Mouse (Mus musculus): ENCODE data around the gene Gcnt2.

The Gcnt2 gene

GRCm38 (mm10) chr13:40913395-40914018, 54.0 kb downstream of the Gcnt2 start:
- TF ChIP-seq GATA4 (IDR thresholded peaks at IDR 0.05; ENCODE audit: insufficient replicate concordance, low read length), result no peak; the same call in 1 of the 2 replicates

DNA sequence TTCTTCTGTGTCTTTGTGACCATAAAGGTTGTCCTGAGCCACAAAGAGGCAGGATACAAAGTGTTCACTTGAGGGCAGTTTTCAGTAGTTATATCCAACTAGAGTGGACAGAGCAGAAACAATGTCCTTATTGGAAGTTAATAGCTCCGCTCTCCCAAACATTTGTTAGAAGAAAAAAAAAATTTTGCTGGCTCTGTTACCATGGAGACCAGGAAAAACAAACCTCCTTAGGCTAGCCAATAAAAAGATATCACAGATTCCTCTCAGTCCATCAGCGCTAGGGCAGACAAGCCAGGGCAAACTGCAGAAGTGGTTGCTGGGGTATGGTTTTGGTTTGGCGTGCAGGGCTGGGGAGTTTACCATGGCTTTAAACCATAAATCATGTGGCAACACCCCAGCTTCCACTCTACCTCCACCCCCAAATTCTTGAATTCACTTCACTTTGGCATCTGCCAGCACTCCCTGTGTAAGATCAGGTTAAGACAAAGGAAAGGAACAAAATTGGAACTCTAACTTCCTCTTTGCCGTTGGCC, 54.6 kb downstream of the Gcnt2 start:
- TF ChIP-seq GATA4 (IDR thresholded peaks at IDR 0.05; ENCODE audit: insufficient replicate concordance, low read length), result no peak

- no peak for TF ChIP-seq GATA4 (IDR thresholded peaks at IDR 0.05; ENCODE audit: insufficient replicate concordance, low read length)
These were observed 57.0 kb downstream of the Gcnt2 start for GRCm38 (mm10) chr13:40916321-40917160.

DNA sequence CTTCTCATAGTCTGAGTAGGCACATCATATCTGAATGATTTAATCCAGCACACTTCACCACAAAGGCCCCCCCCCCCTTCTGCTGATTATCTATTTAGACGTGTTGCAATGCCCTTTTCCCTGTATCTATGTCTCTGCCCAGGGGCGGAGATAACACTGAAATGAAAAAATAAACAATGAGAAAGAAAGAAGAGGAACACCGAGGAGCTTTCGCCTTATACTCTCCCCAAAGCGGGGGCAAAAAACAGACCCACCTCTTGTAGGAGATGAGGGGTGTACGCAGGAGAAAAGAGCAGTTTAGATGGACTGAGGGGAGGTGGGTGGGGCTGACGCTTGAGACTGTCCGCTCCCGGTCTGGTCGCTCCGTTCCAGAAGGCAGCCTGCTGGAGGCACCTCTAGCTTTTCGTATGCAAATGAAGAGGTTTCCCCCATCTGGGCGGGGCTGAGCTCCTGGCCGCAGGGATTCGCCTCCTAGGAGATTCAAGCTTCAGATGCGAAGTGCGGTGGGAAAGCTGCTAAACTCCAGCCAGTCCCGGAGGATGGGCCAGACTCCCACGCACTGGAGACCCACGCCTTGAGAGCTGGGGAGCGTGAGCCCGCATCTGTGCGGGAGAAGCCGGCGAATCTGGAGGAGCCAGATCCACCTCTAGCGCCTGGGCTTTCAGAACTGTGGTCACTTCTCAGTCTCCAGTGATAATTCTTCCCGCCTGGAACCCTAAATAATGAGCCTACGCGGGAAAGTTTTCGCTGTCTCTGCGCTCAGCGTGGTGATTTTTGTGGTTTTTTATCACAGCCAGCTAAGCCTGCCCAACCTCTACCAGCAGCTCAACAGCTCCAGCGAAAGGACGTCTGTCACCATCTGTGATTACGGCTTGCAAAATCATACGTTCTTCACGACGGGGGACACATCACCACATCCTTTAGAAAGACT, 57.9 kb downstream of the Gcnt2 start:
- no peak for TF ChIP-seq GATA4 (IDR thresholded peaks at IDR 0.05; ENCODE audit: insufficient replicate concordance, low read length)

GRCm38 (mm10) chr13:40921326-40922059, 61.9 kb downstream of the Gcnt2 start:
- peak; percentile 58; the same call in 1 of the 2 replicates for TF ChIP-seq GATA4 (IDR thresholded peaks at IDR 0.05; ENCODE audit: insufficient replicate concordance, low read length)

- TF ChIP-seq GATA4 (IDR thresholded peaks at IDR 0.05; ENCODE audit: insufficient replicate concordance, low read length), result no peak
These were observed 62.8 kb downstream of the Gcnt2 start for GRCm38 (mm10) chr13:40922311-40922877.

DNA sequence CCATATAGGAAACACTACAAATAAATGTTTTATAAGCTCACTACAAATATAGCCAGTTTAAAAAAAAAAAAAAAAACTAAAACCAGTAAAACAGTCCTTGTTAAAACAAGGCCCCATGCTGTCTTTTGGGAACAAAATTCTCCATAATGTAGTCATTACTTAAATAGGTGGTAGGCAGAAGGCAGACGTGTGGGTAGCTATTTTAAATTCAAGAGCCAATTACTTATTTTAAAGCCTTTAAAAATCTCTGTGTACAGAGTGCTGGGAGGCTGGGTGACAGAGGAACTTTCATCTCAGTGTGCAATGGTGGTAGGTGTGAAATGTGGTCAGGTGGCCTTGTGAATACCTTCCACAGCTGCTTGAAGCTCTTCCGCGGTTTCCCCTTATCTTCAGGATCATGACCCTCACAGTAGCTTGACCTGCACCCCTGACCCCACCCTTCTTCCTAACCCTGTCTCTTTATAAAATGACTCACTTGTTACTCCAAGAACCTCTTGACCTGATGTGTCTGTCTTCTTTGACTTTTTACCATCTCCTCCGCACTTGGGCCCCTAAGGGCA, 64.3 kb downstream of the Gcnt2 start:
- no peak for TF ChIP-seq GATA4 (IDR thresholded peaks at IDR 0.05; ENCODE audit: insufficient replicate concordance, low read length)

DNA sequence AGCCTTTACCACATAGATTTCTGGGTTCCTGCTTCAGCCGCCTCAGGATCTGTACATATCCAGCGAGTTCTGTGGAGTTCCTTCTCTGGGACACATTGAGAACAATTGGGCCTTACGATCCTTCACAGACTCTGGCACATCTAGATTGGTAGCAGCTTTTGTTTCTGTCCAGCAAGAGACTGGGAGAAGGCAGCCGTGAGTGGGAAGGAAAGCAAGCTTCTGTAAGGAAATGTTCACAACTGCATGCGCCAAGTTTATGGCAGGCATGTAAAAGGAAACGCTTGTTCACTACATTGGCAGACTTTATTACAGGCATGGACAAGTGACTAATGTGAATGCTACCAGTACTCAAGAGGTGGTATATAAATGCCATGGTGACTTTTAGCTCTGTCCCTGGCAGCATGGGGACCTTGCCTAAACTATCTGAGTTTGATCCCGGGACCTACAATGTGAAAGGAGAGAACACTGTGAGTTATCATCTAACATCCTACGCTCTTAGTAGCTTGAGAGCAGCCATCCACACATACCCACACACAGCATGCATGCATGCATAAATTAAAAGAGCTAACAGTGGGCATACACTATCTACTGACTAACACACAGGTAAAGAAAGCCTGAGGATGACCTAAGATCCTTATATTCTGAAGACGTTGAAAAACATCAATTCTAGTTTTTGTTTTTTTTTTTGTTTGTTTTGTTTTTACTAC, 68.8 kb downstream of the Gcnt2 start:
- TF ChIP-seq GATA4 (IDR thresholded peaks at IDR 0.05; ENCODE audit: insufficient replicate concordance, low read length), result no peak

DNA sequence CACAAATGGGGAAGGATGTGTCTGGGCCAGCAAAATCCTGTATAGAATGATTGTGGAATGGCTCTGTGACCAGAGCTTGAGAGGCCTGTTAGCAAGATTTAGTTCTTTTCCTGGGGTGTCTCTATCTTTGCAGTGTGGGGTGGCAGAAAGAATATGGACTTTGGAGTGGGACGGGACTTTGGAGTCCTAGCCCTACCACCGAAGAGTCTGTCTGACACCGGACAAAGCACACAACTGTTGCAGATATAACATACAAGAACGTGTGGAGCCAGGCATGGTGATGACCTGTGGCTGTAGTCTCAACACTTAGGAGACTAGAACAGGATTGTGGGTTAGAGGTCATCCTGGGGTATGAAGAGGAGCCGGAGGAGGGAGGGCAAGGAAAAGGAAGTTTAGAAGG, 73.0 kb downstream of the Gcnt2 start:
- no peak for TF ChIP-seq GATA4 (IDR thresholded peaks at IDR 0.05; ENCODE audit: insufficient replicate concordance, low read length)

- no peak for TF ChIP-seq GATA4 (IDR thresholded peaks at IDR 0.05; ENCODE audit: insufficient replicate concordance, low read length)
These were observed 74.8 kb downstream of the Gcnt2 start for GRCm38 (mm10) chr13:40934341-40934740.

GRCm38 (mm10) chr13:40937586-40937985, 78.0 kb downstream of the Gcnt2 start:
- no peak for TF ChIP-seq GATA4 (IDR thresholded peaks at IDR 0.05; ENCODE audit: insufficient replicate concordance, low read length)

DNA sequence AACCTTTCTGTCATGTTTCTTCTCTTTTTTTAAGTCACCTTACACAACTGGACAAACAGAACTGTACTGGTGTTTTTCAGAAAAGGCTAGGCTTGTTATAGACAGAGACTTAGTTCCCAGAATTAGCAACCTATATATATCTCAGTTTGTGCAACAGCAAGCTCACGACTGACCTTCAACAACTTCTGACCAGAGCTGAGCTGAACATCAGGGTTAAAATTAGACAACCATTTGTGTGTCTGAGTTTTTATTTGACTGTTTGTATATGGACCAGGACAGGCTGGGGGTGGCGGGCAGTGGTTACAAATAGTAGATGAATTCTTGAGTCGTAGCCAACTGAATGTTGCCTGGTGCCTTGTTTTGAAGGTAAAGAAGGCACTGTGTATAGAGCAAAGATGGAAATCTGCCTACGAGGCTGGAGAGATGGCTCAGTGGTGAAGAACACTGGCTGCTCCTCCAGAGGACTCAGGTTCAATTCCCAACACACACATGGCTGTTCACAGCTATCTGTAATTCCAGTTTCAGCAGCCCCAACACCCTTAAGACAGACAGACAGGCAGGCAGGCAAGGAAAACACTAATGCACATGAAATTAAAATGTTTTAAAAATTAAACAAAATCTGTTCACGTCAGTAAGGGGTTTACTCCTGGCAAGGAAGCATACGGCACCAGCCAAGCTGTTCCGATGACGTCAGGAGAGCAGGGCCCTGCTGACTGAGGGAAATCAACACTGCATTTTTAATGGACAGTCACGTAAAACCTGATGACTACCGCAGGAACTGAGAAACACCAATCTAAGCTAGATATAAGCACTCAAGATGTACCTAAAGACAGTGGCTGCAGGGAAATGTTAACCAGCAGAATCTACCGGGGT, 79.2 kb downstream of the Gcnt2 start:
- no peak for TF ChIP-seq GATA4 (IDR thresholded peaks at IDR 0.05; ENCODE audit: insufficient replicate concordance, low read length)
